Mouse (Mus musculus): Measurements from ENCODE around the gene Tor2a. TPM values are rescaled to one million over a fixed set of nuclear protein-coding genes. Genes with fewer than 3 reads are reported as not detected.

Tor2a gene
- polyA plus RNA-seq, 1 experiment from 2014 or later, result 66.0 TPM

- CTCF ChIA-PET, result interaction anchor here (0.8 to 3.7 kb wide), 10 partner anchors 15 to 224 kb away, joined by 3 to 27 read pairs (median 4); partner anchors contain the start of gene Tor2a
Measured at GRCm38 (mm10) chr2:32714117-32714986, 42.7 kb upstream of the Tor2a start.

DNA sequence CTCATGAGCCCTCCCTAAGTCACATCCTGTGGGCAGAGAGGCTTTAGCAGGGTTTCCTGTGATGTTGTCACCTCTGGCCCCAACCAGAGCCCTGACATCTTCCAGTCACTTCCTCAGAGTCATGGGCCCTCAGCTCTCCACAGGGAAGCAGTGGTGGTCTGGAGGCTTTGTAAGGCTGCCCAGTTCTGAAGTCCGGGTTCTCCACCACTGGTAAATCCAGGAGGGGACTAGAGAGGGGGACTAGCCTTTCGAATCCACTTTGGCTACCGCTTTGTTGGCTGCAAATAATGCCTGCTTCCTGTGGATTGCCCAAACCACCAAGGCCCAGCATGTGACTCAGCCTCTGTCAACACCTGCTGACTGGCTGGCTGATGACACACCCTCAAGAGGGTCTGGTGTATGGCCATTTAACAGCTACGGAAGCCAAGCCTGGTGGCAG is 42.0 kb upstream of the Tor2a start:
- ChIA-PET POLR2A (interaction anchor here (2.8 kb wide), 1 partner anchor 41 kb away, joined by 15 read pairs; the partner anchor contains the start of gene Tor2a), CTCF (interaction anchor here (1.0 to 3.7 kb wide), 4 partner anchors 14 to 143 kb away, joined by 3 to 27 read pairs (median 4); partner anchors contain the start of gene Tor2a)
- no peaks in the 10 kb centered on the region for H3K27me3 ChIP-seq
- in situ Hi-C loops (cut with MboI; ENCODE audit: low pct_unique_long_range_greater_than_20kb), result loop anchor here (5.0 kb wide), 2 partner anchors 42 to 137 kb away; partner anchors contain the start of gene Tor2a
- ATAC-seq (no peak), DNase-seq (ENCODE audit: low read depth, low spot score) (no peak)
- TF ChIP-seq CTCF (IDR thresholded peaks at IDR 0.05), result no peak

More at GRCm38 (mm10) chr2:32714117-32714986, 42.7 kb upstream of the Tor2a start:
- no peak for TF ChIP-seq CTCF (IDR thresholded peaks at IDR 0.05)
- H3K27me3 ChIP-seq, result no peaks in the 10 kb centered on the region
- no peak for ATAC-seq
- in situ Hi-C loops (cut with MboI; ENCODE audit: low pct_unique_long_range_greater_than_20kb), result loop anchor here (5.0 kb wide), 2 partner anchors 43 to 138 kb away; partner anchors contain the start of gene Tor2a
- DNase-seq (ENCODE audit: low read depth, low spot score), result no peak
- POLR2A ChIA-PET, result interaction anchor here (0.5 to 2.8 kb wide), 3 partner anchors 35 to 198 kb away, joined by 4 to 15 read pairs (median 4); partner anchors contain the start of gene Tor2a

DNA sequence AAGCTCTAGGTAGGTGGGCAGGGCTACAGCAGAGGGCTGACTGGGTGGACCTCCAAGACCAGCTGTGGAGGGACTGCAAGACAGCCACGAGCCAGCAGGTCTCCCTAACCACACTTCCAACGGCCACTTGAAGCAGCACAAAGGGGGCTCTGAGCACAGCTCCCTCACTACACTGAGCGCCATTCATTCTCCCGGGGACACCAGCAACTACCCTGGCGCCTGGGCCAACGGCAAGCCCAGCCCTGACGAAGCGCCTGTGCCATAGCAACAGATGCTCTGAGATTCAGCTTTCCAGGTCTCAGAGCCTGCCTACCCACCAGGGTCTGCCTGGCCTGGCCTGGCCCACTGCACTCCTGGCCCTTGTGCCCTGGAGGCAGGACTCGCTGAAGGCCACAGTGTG is 38.3 kb upstream of the Tor2a start:
- peak; percentile 14 for ATAC-seq
- TF ChIP-seq CTCF (IDR thresholded peaks at IDR 0.05), result no peak

GRCm38 (mm10) chr2:32720053-32720452 is 37.0 kb upstream of the Tor2a start:
- in situ Hi-C loops (cut with MboI; ENCODE audit: low pct_unique_long_range_greater_than_20kb), result no loop called here
- CTCF ChIA-PET, result no interaction called here
- POLR2A ChIA-PET, result no interaction called here
- TF ChIP-seq CTCF (IDR thresholded peaks at IDR 0.05), result no peak
- no peaks in the 10 kb centered on the region for H3K27me3 ChIP-seq
- no peak for ATAC-seq
- DNase-seq (ENCODE audit: low read depth, low spot score), result no peak

More for the DNA sequence above, 38.3 kb upstream of the Tor2a start:
- ChIA-PET CTCF (no interaction called here), POLR2A (no interaction called here)
- H3K27me3 ChIP-seq, result no peaks in the 10 kb centered on the region
- DNase-seq (ENCODE audit: low read depth, low spot score), result no peak
- in situ Hi-C loops (cut with MboI; ENCODE audit: low pct_unique_long_range_greater_than_20kb), result no loop called here

DNA sequence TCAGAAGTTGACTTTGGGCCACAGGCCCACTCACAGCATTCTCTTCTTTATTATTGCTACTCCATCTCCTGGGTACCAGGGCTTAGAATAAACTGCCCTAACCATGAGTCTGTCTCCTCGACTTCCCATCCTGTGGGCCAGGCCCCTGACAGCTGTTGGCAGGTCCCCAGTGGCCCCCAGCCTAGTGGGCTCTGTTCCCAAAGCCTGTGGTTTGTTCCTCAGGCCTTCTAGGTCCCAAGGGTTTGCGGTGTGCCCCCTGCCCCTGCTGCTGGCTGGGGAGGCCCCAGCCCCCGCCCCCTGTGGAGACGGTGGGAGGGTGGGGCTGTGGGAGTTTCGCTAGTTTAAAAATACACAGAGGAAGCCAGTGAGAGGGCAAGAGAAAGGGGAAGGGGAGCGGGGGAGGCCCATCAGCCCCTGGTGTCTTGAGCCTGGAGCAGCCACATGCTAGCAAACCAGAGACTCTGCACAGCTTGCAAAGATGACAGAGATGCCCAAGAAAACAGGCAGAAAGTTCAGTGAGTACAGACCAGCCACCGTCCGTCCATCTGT is 36.3 kb upstream of the Tor2a start, which contains the start of gene Sh2d3c:
Sh2d3c (plus strand) TSS at position 375 of the 549 bp plus-strand sequence.
- no peaks in the 10 kb centered on the region for H3K27me3 ChIP-seq

GRCm38 (mm10) chr2:32722046-32722445 is 35.0 kb upstream of the Tor2a start:
- CTCF ChIA-PET, result no interaction called here
- no peak for DNase-seq (ENCODE audit: low read depth, low spot score)
- ATAC-seq, result no peak
- in situ Hi-C loops (cut with MboI; ENCODE audit: low pct_unique_long_range_greater_than_20kb), result no loop called here
- POLR2A ChIA-PET, result no interaction called here
- no peaks in the 10 kb centered on the region for H3K27me3 ChIP-seq
- no peak for TF ChIP-seq CTCF (IDR thresholded peaks at IDR 0.05)

More for the DNA sequence above, 36.3 kb upstream of the Tor2a start, which contains the start of gene Sh2d3c:
- POLR2A ChIA-PET, result no interaction called here
- no peak for ATAC-seq
- in situ Hi-C loops (cut with MboI; ENCODE audit: low pct_unique_long_range_greater_than_20kb), result no loop called here
- no peak for DNase-seq (ENCODE audit: low read depth, low spot score)
- no peak for TF ChIP-seq CTCF (IDR thresholded peaks at IDR 0.05)
- CTCF ChIA-PET, result no interaction called here

DNA sequence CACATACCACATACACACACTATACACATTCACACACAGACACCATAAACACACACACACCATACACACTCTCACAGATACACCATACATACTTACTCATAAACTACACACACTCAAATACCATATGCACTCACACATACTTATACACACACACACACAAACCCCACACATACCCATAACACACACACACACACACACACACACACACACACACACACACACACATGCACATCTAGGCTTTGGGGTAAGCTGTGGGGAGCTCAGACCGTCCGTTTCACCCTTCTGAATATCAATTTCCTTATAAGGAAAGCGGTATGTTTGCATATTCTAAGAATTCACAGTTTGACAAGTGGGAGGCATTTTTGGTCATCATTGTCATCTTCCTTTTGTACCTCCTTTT is 34.5 kb upstream of the Tor2a start:
- DNase-seq (ENCODE audit: low read depth, low spot score) (no peak), ATAC-seq (no peak)
- CTCF ChIA-PET, result no interaction called here
- POLR2A ChIA-PET, result no interaction called here
- in situ Hi-C loops (cut with MboI; ENCODE audit: low pct_unique_long_range_greater_than_20kb), result no loop called here
- no peaks in the 10 kb centered on the region for H3K27me3 ChIP-seq
- no peak for TF ChIP-seq CTCF (IDR thresholded peaks at IDR 0.05)

DNA sequence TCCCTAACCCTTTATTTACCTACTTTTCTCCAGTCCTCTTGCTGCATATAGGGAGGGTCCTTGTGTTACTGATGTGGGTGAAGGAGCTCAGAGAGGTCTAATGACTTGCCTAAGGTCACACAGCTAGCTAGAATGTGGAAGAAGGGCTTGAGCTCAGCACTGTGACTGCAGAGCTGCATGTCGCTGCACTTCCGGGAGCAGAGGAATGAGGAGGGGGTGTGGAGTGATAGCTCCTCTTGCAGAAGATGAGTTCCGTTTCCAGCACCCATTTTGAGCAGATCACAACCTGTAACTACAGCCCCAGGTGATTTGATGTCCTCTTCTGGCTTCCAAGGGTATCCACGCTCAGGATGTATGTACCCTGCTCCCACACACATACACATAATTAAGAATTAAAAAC is 32.9 kb upstream of the Tor2a start:
- DNase-seq (ENCODE audit: low read depth, low spot score) (no peak), ATAC-seq (no peak)
- no peaks in the 10 kb centered on the region for H3K27me3 ChIP-seq
- ChIA-PET POLR2A (no interaction called here), CTCF (interaction anchor here (1.2 kb wide), 1 partner anchor 24 kb away, joined by 3 read pairs; no protein-coding TSS in a partner anchor)
- TF ChIP-seq CTCF (IDR thresholded peaks at IDR 0.05), result no peak
- in situ Hi-C loops (cut with MboI; ENCODE audit: low pct_unique_long_range_greater_than_20kb), result no loop called here

DNA sequence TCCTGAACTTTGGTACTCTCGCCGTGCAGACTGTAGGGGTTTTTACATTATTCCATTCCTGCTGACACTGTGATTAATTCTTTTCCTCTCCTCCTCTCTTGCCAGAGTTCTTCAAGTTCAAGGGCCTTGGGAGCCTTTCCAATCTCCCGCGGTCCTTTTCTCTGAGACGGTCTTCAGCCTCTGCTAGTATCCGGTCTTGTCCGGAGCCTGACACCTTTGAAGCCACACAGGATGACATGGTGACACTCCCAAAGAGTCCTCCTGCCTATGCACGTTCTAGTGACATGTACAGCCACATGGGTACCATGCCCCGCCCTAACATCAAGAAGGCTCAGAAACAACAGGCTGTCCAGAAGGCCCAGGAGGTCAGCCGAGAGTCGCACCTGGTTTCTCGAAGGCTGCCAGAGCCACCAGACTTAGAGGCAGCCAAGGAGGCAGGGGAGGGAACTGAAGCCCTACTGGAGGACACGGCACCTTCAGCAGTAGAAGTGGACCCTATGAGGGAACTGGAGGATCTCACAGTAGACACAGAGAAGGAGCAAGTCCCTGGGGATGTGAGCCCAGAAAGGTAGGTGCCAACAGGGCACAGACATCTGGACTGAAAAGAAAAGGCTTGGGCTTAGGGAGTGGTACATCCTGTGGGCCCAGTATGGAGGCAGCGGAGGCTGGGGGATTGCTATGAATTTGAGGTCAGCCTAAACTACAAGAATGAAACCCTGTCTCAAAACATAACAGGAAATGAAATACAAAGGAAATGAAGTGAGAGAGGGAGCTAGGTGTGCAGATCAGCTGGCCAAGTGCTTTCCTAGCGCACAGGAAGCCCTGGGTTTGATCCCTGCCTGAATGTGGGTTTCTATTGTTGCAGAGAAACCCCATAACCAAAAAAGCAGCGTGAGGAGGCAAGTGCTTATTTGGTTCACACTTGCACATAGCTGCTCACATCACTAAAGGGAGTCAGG is 31.9 kb upstream of the Tor2a start:
- POLR2A ChIA-PET, result no interaction called here
- no peaks in the 10 kb centered on the region for H3K27me3 ChIP-seq
- ATAC-seq (no peak), DNase-seq (ENCODE audit: low read depth, low spot score) (no peak)
- in situ Hi-C loops (cut with MboI; ENCODE audit: low pct_unique_long_range_greater_than_20kb), result no loop called here
- CTCF ChIA-PET, result no interaction called here
- TF ChIP-seq CTCF (IDR thresholded peaks at IDR 0.05), result no peak

DNA sequence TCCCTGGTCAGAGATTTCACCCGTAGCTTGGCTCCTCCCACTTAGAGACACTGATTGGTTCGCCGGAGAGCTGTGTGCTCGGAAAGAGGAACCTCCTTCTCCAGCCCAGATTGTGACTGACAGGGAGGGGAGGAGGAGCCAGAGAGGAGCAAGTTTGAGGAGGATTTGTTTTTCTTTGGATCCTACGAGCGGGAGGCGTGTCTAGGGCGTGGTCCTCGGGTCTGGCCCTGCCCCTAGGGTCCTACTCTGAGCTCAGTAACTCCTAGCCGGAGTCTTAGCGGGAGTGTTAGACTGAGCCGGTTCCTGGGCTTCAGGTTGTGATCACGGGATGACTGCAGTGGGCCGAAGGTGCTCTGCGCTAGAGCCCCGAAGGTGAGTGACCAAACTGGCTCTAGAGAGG is 29.6 kb upstream of the Tor2a start:
- ChIA-PET CTCF (interaction anchor here (1.0 to 2.1 kb wide), 3 partner anchors 11 to 30 kb away, joined by 3 to 8 read pairs (median 4); partner anchors contain the start of gene Tor2a), POLR2A (interaction anchor here (0.6 kb wide), 1 partner anchor 318 kb away, joined by 3 read pairs; no protein-coding TSS in a partner anchor)
- H3K27me3 ChIP-seq, result no peaks in the 10 kb centered on the region
- no peak for TF ChIP-seq CTCF (IDR thresholded peaks at IDR 0.05)
- in situ Hi-C loops (cut with MboI; ENCODE audit: low pct_unique_long_range_greater_than_20kb), result no loop called here
- DNase-seq (ENCODE audit: low read depth, low spot score), result no peak
- ATAC-seq, result peak; percentile 79

All from Patski (cell line).